Mouse (Mus musculus): Measurements from ENCODE around the gene Gm7145. TPM values are rescaled to one million over a fixed set of nuclear protein-coding genes. Genes with fewer than 3 reads are reported as not detected.

Gene Gm7145
- not detected for polyA plus RNA-seq (2015; fragmentation: Illumina TruSeq; extraction: RNeasy Lipid Tissue Mini Kit (QIAGEN cat#74804); ENCODE audit: insufficient read depth, low read depth, low replicate concordance)

DNA sequence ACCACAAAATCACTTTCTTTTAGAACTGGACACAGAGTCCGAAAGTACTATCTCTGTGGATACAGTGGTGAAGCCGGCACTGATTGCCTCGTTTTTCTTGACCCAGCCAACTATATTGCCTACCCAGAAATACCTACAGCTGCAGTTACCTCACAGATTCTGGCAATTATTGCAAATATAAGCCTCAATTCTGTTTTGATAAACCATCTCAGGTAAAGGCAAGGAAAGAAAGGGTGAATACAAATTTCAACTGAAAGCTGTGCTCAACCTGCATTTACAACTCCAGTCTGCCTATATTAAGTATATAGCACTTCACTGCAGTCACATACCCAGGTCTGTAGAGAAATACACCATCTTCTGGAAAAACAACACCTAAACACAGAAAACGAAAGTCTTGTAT lies at the start of gene Gm7145:
Gene Gm7145 (plus strand): TSS at position 301 of the 400 bp plus-strand sequence.

DNA sequence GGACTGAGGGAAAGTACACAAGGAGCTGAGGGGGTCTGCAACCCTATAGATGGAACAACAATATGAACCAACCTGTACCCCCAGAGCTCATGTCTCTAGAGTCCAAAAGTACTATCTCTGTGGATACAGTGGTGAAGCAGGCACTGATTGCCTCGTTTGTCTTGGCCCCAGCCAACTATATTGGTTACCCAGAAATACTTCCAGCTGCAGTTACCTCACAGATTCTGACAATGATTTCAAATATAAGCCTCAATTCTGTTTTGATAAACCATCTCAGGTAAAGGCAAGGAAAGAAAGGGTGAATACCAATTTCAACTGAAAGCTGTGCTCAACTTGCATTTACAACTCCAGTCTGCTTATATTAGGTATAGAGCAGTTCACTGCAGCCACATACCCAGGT lies 38.0 kb upstream of the Gm7145 start, which contains the start of gene Gm28168:
Gene Gm28168 (plus strand): TSS at position 301 of the 400 bp plus-strand sequence.

Other genes starting within 250 kb of the Gm7145 start
- gene B020011L13Rik, start 184.8 kb upstream of the Gm7145 start, polyA plus RNA-seq (2015; fragmentation: Illumina TruSeq; extraction: RNeasy Lipid Tissue Mini Kit (QIAGEN cat#74804); ENCODE audit: insufficient read depth, low read depth, low replicate concordance), result not detected
- not detected for gene Gm28360, start 135.9 kb upstream of the Gm7145 start, polyA plus RNA-seq (2015; fragmentation: Illumina TruSeq; extraction: RNeasy Lipid Tissue Mini Kit (QIAGEN cat#74804); ENCODE audit: insufficient read depth, low read depth, low replicate concordance)
- not detected for gene Gm28168, start 37.9 kb upstream of the Gm7145 start, polyA plus RNA-seq (2015; fragmentation: Illumina TruSeq; extraction: RNeasy Lipid Tissue Mini Kit (QIAGEN cat#74804); ENCODE audit: insufficient read depth, low read depth, low replicate concordance)
- gene Gm29106, start 210.6 kb downstream of the Gm7145 start, polyA plus RNA-seq (2015; fragmentation: Illumina TruSeq; extraction: RNeasy Lipid Tissue Mini Kit (QIAGEN cat#74804); ENCODE audit: insufficient read depth, low read depth, low replicate concordance), result not detected

Measured in pancreas, adult 10 weeks (tissue).